ENCODE assay signal across 20 mouse cellular contexts in genomic region chr16:7354116-7354515, GRCm38 (mm10).
DNase-seq lines count a peak whose midpoint lies in the region; ATAC-seq lines count a peak whose summit lies in the region.
"Had no signal": no experiment of that assay in that cellular context is flagged by ENCODE, and none has a peak within 500 bp of the region (broad histone marks: within the 10 kb centered on the region; RNA-seq: fewer than 3 reads in every experiment).

No protein-coding gene starts in this region.

- H3K9me3 ChIP-seq in hindbrain, embryonic 14.5 days (ENCODE audit: control insufficient read depth, low read length) = no peaks in the 10 kb centered on the region
- H3K9me3 ChIP-seq in hindbrain, embryonic 11.5 days (ENCODE audit: control insufficient read depth, low read length) = no peaks in the 10 kb centered on the region
- no peaks in the 10 kb centered on the region for H3K9me3 ChIP-seq in neural tube, embryonic 13.5 days
- no peaks in the 10 kb centered on the region for H3K9me3 ChIP-seq in neural tube, embryonic 15.5 days (replicated peaks)
- H3K9me3 ChIP-seq in kidney, embryonic 15.5 days (replicated peaks) = no peaks in the 10 kb centered on the region
- H3K9me3 ChIP-seq: forebrain, embryonic 10.5 days had no signal

- H3K4me1 ChIP-seq in hindbrain, embryonic 14.5 days (replicated peaks; ENCODE audit: control insufficient read depth, insufficient read depth, low read length) = peaks cover 10% of the 10 kb centered on the region; the same call in 1 of the 2 replicates
- H3K4me1 ChIP-seq in hindbrain, embryonic 11.5 days (replicated peaks; ENCODE audit: control insufficient read depth, insufficient read depth, low read length) = no peaks in the 10 kb centered on the region
- peaks cover 47% of the 10 kb centered on the region for H3K4me1 ChIP-seq in neural tube, embryonic 13.5 days (replicated peaks)
- H3K4me1 ChIP-seq in neural tube, embryonic 15.5 days = peaks cover 30% of the 10 kb centered on the region
- H3K4me1 ChIP-seq in kidney, embryonic 15.5 days = peaks cover 4% of the 10 kb centered on the region; the same call in 1 of the 2 replicates

- no peak overlapping the region for H3K9ac ChIP-seq in hindbrain, embryonic 14.5 days
- no peak overlapping the region for H3K9ac ChIP-seq in hindbrain, embryonic 11.5 days (ENCODE audit: low read depth, low read length)
- no peak overlapping the region for H3K9ac ChIP-seq in neural tube, embryonic 13.5 days
- H3K9ac ChIP-seq in neural tube, embryonic 15.5 days (replicated peaks) = no peak overlapping the region
- H3K9ac ChIP-seq in kidney, embryonic 15.5 days = no peak overlapping the region
- H3K9ac ChIP-seq: forebrain, postnatal 0 days had no signal

- no peak overlapping the region for H3K4me2 ChIP-seq in hindbrain, embryonic 14.5 days (replicated peaks)
- H3K4me2 ChIP-seq in hindbrain, embryonic 11.5 days (replicated peaks; ENCODE audit: low read depth, low read length) = no peak overlapping the region
- H3K4me2 ChIP-seq in neural tube, embryonic 13.5 days = no peak overlapping the region
- H3K4me2 ChIP-seq in neural tube, embryonic 15.5 days = no peak overlapping the region
- H3K4me2 ChIP-seq in kidney, embryonic 15.5 days = no peak overlapping the region
- H3K4me2 ChIP-seq: heart, embryonic 11.5 days had no signal

- H3K4me3 ChIP-seq in hindbrain, embryonic 14.5 days (replicated peaks; ENCODE audit: low read length) = no peak overlapping the region
- H3K4me3 ChIP-seq in hindbrain, embryonic 11.5 days (ENCODE audit: low read depth, low read length) = no peak overlapping the region
- H3K4me3 ChIP-seq in neural tube, embryonic 13.5 days = no peak overlapping the region
- H3K4me3 ChIP-seq in neural tube, embryonic 15.5 days (replicated peaks) = no peak overlapping the region
- H3K4me3 ChIP-seq in kidney, embryonic 15.5 days (replicated peaks) = no peak overlapping the region
- H3K4me3 ChIP-seq: forebrain, embryonic 10.5 days had no signal

- peak overlapping the region; percentile 28 for H3K27ac ChIP-seq in hindbrain, embryonic 14.5 days
- H3K27ac ChIP-seq in hindbrain, embryonic 11.5 days (ENCODE audit: low read depth, low read length) = no peak overlapping the region
- H3K27ac ChIP-seq in neural tube, embryonic 13.5 days (replicated peaks) = peak overlapping the region; percentile 82
- peak overlapping the region; percentile 56 for H3K27ac ChIP-seq in neural tube, embryonic 15.5 days (replicated peaks)
- no peak overlapping the region for H3K27ac ChIP-seq in kidney, embryonic 15.5 days
- H3K27ac ChIP-seq: forebrain, embryonic 10.5 days had no signal

- ATAC-seq in hindbrain, embryonic 14.5 days (ENCODE audit: low FRiP score) = no peak
- ATAC-seq in hindbrain, embryonic 11.5 days (ENCODE audit: low FRiP score) = no peak
- ATAC-seq in neural tube, embryonic 13.5 days (ENCODE audit: low read depth) = no peak
- no peak for ATAC-seq in neural tube, embryonic 15.5 days (ENCODE audit: low FRiP score)
- no peak for ATAC-seq in kidney, embryonic 15.5 days (replicated peaks; ENCODE audit: low FRiP score)
- ATAC-seq: activated CD4-positive, CD25-positive, alpha-beta regulatory T cell, adult 4 months; CD4-positive, CD25-positive, alpha-beta regulatory T cell, adult 4 months; forebrain, embryonic 14.5 days; forebrain, postnatal 0 days; intestine, postnatal 0 days had no signal

- DNase-seq in hindbrain, embryonic 14.5 days (ENCODE audit: low spot score) = no peak
- no peak for DNase-seq in hindbrain, embryonic 11.5 days (ENCODE audit: low spot score)
- no peak for DNase-seq in neural tube, embryonic 10.5 days (ENCODE audit: extremely low spot score, low spot score)
- DNase-seq in brain, adult 2 months (ENCODE audit: low read depth, low spot score) = peak; percentile 57
- DNase-seq: adrenal gland, adult 8-10 months; adrenal gland, postnatal 25 days; cerebellum, adult 18-20 months; cerebellum, adult 9-10 months; cerebellum, postnatal 14 days; forebrain, postnatal 0 days; gastrocnemius, postnatal 25 days had no signal

- H3K36me3 ChIP-seq in hindbrain, embryonic 14.5 days (replicated peaks; ENCODE audit: control insufficient read depth, insufficient read depth) = no peaks in the 10 kb centered on the region; the same call in 1 of the 2 replicates
- H3K36me3 ChIP-seq in hindbrain, embryonic 11.5 days (ENCODE audit: control insufficient read depth, insufficient read depth, low read length) = no peaks in the 10 kb centered on the region
- no peaks in the 10 kb centered on the region for H3K36me3 ChIP-seq in neural tube, embryonic 13.5 days
- H3K36me3 ChIP-seq in neural tube, embryonic 15.5 days = no peaks in the 10 kb centered on the region
- H3K36me3 ChIP-seq in kidney, embryonic 15.5 days = no peaks in the 10 kb centered on the region
- H3K36me3 ChIP-seq: forebrain, embryonic 10.5 days had no signal

- WGBS in hindbrain, embryonic 14.5 days = 63% methylated on average over 4 of the region's 4 CpGs
- 75% methylated on average over 4 of the region's 4 CpGs for WGBS in hindbrain, embryonic 11.5 days
- 46% methylated on average over 4 of the region's 4 CpGs for WGBS in neural tube, embryonic 13.5 days
- WGBS in neural tube, embryonic 15.5 days = 41% methylated on average over 4 of the region's 4 CpGs
- WGBS in kidney, embryonic 15.5 days = 58% methylated on average over 4 of the region's 4 CpGs

- H3K27me3 ChIP-seq in hindbrain, embryonic 14.5 days (ENCODE audit: control insufficient read depth, insufficient read depth, low read length) = no peaks in the 10 kb centered on the region
- H3K27me3 ChIP-seq in hindbrain, embryonic 11.5 days (ENCODE audit: control insufficient read depth, insufficient read depth, low read length) = no peaks in the 10 kb centered on the region
- no peaks in the 10 kb centered on the region for H3K27me3 ChIP-seq in neural tube, embryonic 13.5 days
- H3K27me3 ChIP-seq in neural tube, embryonic 15.5 days (replicated peaks) = no peaks in the 10 kb centered on the region
- no peaks in the 10 kb centered on the region for H3K27me3 ChIP-seq in kidney, embryonic 15.5 days

Comparison
In these comparisons a context has a peak if more than half of its experiments do, and no peak if none do; other contexts are left out.
1. H3K27ac ChIP-seq: peak in hindbrain, embryonic 14.5 days (single experiment), neural tube, embryonic 13.5 days (single experiment) and neural tube, embryonic 15.5 days (single experiment); none in hindbrain, embryonic 11.5 days (single experiment) and kidney, embryonic 15.5 days (single experiment).